Mouse (Mus musculus) heart, embryonic 16.5 days (tissue): ENCODE measurements at regions not wholly inside any gene's neighbourhood (a gene's known extent, or its start where the extent isn't known, plus 50 kb on each side); places are given as distances from the start of the nearest gene placed in this dataset.

Experiments
- ATAC-seq: fragments of 200-750 bp; cut with Nextera tagmentation; replicated peaks from 2 replicates; pipeline ENCODE4 v1.8.0; 2017; ENCODE audit warnings: moderate number of reproducible peaks; ENCODE audit not compliant: insufficient read depth, low FRiP score; ENCODE audit errors: extremely low read depth
- H3K27ac ChIP-seq: fragments of 300-500 bp; sonication (generic); 2 replicates; pipeline ENCODE4 v1.5.1; 2014; ENCODE audit warnings: mild to moderate bottlenecking, low read length, control low read depth, moderate library complexity
- H3K27me3 ChIP-seq: fragments of 300-500 bp; sonication (generic); 2 replicates; pipeline ENCODE4 v1.6.1; 2014; ENCODE audit warnings: low read length, mixed read lengths; ENCODE audit not compliant: control insufficient read depth, insufficient read depth
- H3K36me3 ChIP-seq: fragments of 300-500 bp; sonication (generic); 2 replicates; pipeline ENCODE4 v1.6.1; 2014; ENCODE audit not compliant: control insufficient read depth, insufficient read depth
- H3K4me1 ChIP-seq: fragments of 300-500 bp; sonication (generic); 2 replicates; pipeline ENCODE4 v1.6.1; 2014; ENCODE audit warnings: low read length, mixed read lengths; ENCODE audit not compliant: control insufficient read depth, insufficient read depth
- H3K4me2 ChIP-seq: fragments of 300-500 bp; sonication (generic); 2 replicates; pipeline ENCODE4 v1.6.1; 2014; ENCODE audit warnings: low read depth, mild to moderate bottlenecking, control low read depth, low read length
- H3K4me3 ChIP-seq: fragments of 300-500 bp; sonication (generic); 2 replicates; pipeline ENCODE4 v1.5.1; 2014; ENCODE audit warnings: mild to moderate bottlenecking, control low read depth, low read length
- H3K9ac ChIP-seq: fragments of 300-500 bp; sonication (generic); 2 replicates; pipeline ENCODE4 v1.6.1; 2014; ENCODE audit warnings: low read length, control low read depth
- H3K9me3 ChIP-seq: fragments of 300-500 bp; sonication (generic); replicated peaks from 2 replicates; pipeline ENCODE4 v1.6.1; 2016; ENCODE audit warnings: low read length; ENCODE audit not compliant: control insufficient read depth
- WGBS: fragments of 180-500 bp; shearing (Covaris S2); extraction: QIAGEN DNeasy Blood & Tissue Kit; methylation state at CpG from one replicate; pipeline ENCODE4 v1.1.7; 2014; 5-methylcytosine and 5-hydroxymethylcytosine counted together

DNA sequence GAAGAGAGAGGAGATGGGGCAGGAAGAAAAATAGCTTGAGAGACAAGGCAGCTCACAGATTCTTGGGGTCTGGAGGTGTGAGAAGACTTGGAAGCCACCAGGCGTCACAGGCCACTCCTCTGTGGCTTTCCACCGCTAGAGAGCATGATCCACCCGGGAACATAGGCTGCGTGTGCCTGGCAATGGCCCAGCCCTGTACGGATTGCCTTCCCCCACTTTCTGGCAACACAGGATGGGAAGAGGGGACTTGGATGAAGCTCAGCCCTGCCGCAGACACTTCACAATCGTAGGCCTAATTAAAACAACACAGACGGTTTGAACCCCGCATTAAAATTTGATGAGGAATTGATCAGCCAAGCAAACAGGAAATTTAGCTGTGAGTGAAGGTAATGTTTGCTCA, 209.8 kb downstream of the Dhx35 start:
- Histone ChIP-seq H3K9ac (no peak overlapping the region), H3K36me3 (no peaks in the 10 kb centered on the region), H3K9me3 (no peaks in the 10 kb centered on the region), H3K4me2 (no peak overlapping the region), H3K27me3 (no peaks in the 10 kb centered on the region), H3K4me3 (no peak overlapping the region), H3K27ac (no peak overlapping the region), H3K4me1 (no peaks in the 10 kb centered on the region)
- ATAC-seq: no peak
- WGBS: 60% methylated on average over 9 of the region's 9 CpGs

GRCm38 (mm10) chr2:159012725-159013124, 218.1 kb downstream of the Dhx35 start:
- ATAC-seq: no peak
- WGBS: 75% methylated on average over 4 of the region's 4 CpGs

DNA sequence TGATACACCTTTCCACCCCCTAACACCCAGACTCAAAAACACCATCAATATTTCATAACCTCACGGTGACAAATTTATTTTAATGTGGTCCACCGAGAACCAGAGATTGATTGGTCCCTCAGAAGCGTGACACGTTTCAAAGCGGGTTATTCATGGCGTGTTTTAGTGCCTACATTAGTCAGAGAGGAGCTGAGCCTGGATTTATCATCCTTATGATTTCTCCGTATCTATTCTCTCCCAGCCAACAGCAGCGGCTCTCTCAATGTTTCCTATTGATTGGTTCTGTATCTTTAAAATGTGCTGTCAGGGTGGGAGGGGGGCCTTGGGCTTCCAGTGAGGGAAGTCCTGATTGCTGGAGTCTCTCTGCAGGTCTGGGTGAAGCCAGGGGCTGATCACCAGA, 219.9 kb downstream of the Dhx35 start:
- H3K4me1 ChIP-seq: no peaks in the 10 kb centered on the region
- H3K27me3 ChIP-seq: no peaks in the 10 kb centered on the region
- H3K27ac ChIP-seq: no peak overlapping the region
- no peak overlapping the region for H3K4me2 ChIP-seq
- H3K4me3 ChIP-seq: no peak overlapping the region
- H3K9ac ChIP-seq: no peak overlapping the region
- H3K36me3 ChIP-seq: no peaks in the 10 kb centered on the region
- ATAC-seq: no peak
- 76% methylated on average over 8 of the region's 8 CpGs for WGBS
- no peaks in the 10 kb centered on the region for H3K9me3 ChIP-seq

More at GRCm38 (mm10) chr2:159012725-159013124, 218.1 kb downstream of the Dhx35 start:
- no peaks in the 10 kb centered on the region for H3K9me3 ChIP-seq
- H3K36me3 ChIP-seq: no peaks in the 10 kb centered on the region
- no peaks in the 10 kb centered on the region for H3K27me3 ChIP-seq
- H3K4me2 ChIP-seq: no peak overlapping the region
- no peak overlapping the region for H3K4me3 ChIP-seq
- no peak overlapping the region for H3K9ac ChIP-seq
- no peak overlapping the region for H3K27ac ChIP-seq
- H3K4me1 ChIP-seq: no peaks in the 10 kb centered on the region

GRCm38 (mm10) chr2:159019921-159020534, 225.4 kb downstream of the Dhx35 start:
- WGBS: 37% methylated on average over 4 of the region's 4 CpGs
- H3K27me3 ChIP-seq: no peaks in the 10 kb centered on the region
- H3K4me3 ChIP-seq: no peak overlapping the region
- no peaks in the 10 kb centered on the region for H3K9me3 ChIP-seq
- 0 out of 2 replicates have a peak, but pooled peaks have one; percentile 58 for ATAC-seq
- no peaks in the 10 kb centered on the region for H3K36me3 ChIP-seq
- H3K4me1 ChIP-seq: no peaks in the 10 kb centered on the region; the same call in 1 of the 2 replicates
- peak overlapping the region; percentile 14 for H3K27ac ChIP-seq
- H3K9ac ChIP-seq: no peak overlapping the region
- H3K4me2 ChIP-seq: no peak overlapping the region

DNA sequence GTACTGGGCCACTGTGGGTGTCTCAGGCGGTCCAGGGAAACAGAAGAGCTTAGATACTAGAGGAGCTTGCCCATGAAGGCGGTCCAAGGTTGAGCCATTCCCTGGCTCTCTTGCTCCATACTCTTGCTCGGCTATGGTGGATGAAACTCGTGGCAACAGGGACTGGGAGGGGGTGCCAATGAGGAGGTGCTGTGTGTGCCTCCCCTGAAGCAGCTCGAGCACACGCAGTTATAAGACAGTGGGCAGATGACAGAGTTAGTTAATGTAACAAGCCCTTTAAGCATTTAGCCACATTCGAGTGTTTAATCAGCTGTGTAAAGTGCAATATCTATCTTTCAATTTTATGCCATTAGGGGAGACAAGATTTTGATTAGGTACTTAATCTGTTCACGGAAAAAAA, 237.5 kb downstream of the Dhx35 start:
- H3K27ac ChIP-seq: no peak overlapping the region
- H3K4me2 ChIP-seq: no peak overlapping the region
- H3K9me3 ChIP-seq: no peaks in the 10 kb centered on the region
- H3K4me1 ChIP-seq: no peaks in the 10 kb centered on the region
- H3K4me3 ChIP-seq: no peak overlapping the region
- whole genome bisulfite sequencing: 68% methylated on average over 8 of the region's 8 CpGs
- no peaks in the 10 kb centered on the region for H3K27me3 ChIP-seq
- ATAC-seq: no peak
- H3K9ac ChIP-seq: no peak overlapping the region
- H3K36me3 ChIP-seq: no peaks in the 10 kb centered on the region

- Histone ChIP-seq H3K9ac (no peak overlapping the region), H3K4me2 (no peak overlapping the region), H3K27ac (no peak overlapping the region), H3K4me1 (no peaks in the 10 kb centered on the region), H3K4me3 (no peak overlapping the region), H3K27me3 (no peaks in the 10 kb centered on the region), H3K36me3 (no peaks in the 10 kb centered on the region), H3K9me3 (peaks cover 3% of the 10 kb centered on the region)
- WGBS: 15% methylated on average over 4 of the region's 4 CpGs
- ATAC-seq: no peak
Observed at GRCm38 (mm10) chr2:159039916-159040315, 245.3 kb downstream of the Dhx35 start.

- WGBS: 43% methylated on average over 10 of the region's 10 CpGs
- H3K36me3 ChIP-seq: no peaks in the 10 kb centered on the region
- no peak overlapping the region for H3K9ac ChIP-seq
- H3K27ac ChIP-seq: no peak overlapping the region
- no peak overlapping the region for H3K4me3 ChIP-seq
- H3K4me1 ChIP-seq: 0 out of 2 replicates have a peak, but pooled peaks cover 3% of the 10 kb centered on the region
- no peak overlapping the region for H3K4me2 ChIP-seq
- no peaks in the 10 kb centered on the region for H3K9me3 ChIP-seq
- no peaks in the 10 kb centered on the region for H3K27me3 ChIP-seq
- peak; percentile 86 for ATAC-seq
Observed at GRCm38 (mm10) chr2:159053534-159053933, 258.9 kb downstream of the Dhx35 start.

- no peak overlapping the region for H3K27ac ChIP-seq
- no peak overlapping the region for H3K4me2 ChIP-seq
- H3K36me3 ChIP-seq: no peaks in the 10 kb centered on the region
- ATAC-seq: peak; percentile 71
- no peak overlapping the region for H3K9ac ChIP-seq
- H3K27me3 ChIP-seq: no peaks in the 10 kb centered on the region
- 0 out of 2 replicates have a peak, but pooled peaks cover 3% of the 10 kb centered on the region for H3K4me1 ChIP-seq
- no peaks in the 10 kb centered on the region for H3K9me3 ChIP-seq
- 52% methylated on average over 4 of the region's 4 CpGs for WGBS
- no peak overlapping the region for H3K4me3 ChIP-seq
Observed at GRCm38 (mm10) chr2:159053936-159054335, 259.3 kb downstream of the Dhx35 start.

DNA sequence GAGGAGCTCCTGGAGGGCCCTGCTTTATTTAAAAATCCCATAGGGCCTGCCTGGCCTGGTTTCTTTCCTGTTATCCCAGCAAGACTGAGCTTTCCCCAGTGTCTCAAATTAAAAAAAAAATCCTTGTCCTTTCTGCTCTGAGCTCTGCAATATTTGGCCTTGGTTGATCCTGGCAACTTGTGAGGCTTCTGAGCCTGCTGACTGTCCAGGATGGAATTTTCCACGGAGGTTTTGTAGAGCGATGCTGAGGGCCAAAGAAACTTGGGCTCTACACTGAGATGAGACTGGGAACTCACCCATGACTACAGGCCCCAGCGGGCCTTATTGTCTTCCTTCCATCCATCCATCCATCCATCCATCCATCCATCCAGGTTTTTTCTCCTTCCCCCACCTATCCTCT, 259.8 kb downstream of the Dhx35 start:
- 0 out of 2 replicates have a peak, but pooled peaks cover 3% of the 10 kb centered on the region for H3K4me1 ChIP-seq
- H3K27me3 ChIP-seq: no peaks in the 10 kb centered on the region
- 78% methylated on average over 3 of the region's 3 CpGs for WGBS
- no peaks in the 10 kb centered on the region for H3K9me3 ChIP-seq
- H3K4me2 ChIP-seq: no peak overlapping the region
- no peak overlapping the region for H3K4me3 ChIP-seq
- H3K9ac ChIP-seq: no peak overlapping the region
- no peaks in the 10 kb centered on the region for H3K36me3 ChIP-seq
- ATAC-seq: no peak
- no peak overlapping the region for H3K27ac ChIP-seq
